Mouse (Mus musculus) hindbrain, embryonic 11.5 days (tissue): ENCODE data around the gene Pip4k2b. TPM values are rescaled to one million over a fixed set of nuclear protein-coding genes. Genes with fewer than 3 reads are reported as not detected.

ENCODE experiments used
- ATAC-seq: fragments of 200-750 bp; cut with Nextera tagmentation; 2 replicates; pipeline ENCODE4 v1.8.0; 2017; ENCODE audit warnings: mild to moderate bottlenecking, moderate TSS enrichment, moderate library complexity; ENCODE audit not compliant: low FRiP score
- DNase-seq: peaks from one replicate; pipeline ENCODE4 v3.0.0-alpha.2; 2015; ENCODE audit warnings: low spot score
- H3K27ac ChIP-seq: fragments of 300-500 bp; sonication (generic); 2 replicates; pipeline ENCODE4 v1.5.1; 2014; ENCODE audit warnings: mild to moderate bottlenecking, low read depth, low read length
- H3K27me3 ChIP-seq: fragments of 300-500 bp; sonication (generic); 2 replicates; pipeline ENCODE4 v1.6.1; 2014; ENCODE audit warnings: mild to moderate bottlenecking, low read length, moderate library complexity, mixed read lengths; ENCODE audit not compliant: control insufficient read depth, insufficient read depth
- H3K36me3 ChIP-seq: fragments of 300-500 bp; sonication (generic); 2 replicates; pipeline ENCODE4 v1.6.1; 2014; ENCODE audit warnings: mild to moderate bottlenecking, low read length, moderate library complexity, mixed read lengths; ENCODE audit not compliant: control insufficient read depth, insufficient read depth
- H3K4me1 ChIP-seq: fragments of 300-500 bp; sonication (generic); replicated peaks from 2 replicates; pipeline ENCODE4 v1.6.1; 2014; ENCODE audit warnings: low read length, mixed read lengths; ENCODE audit not compliant: control insufficient read depth, insufficient read depth
- H3K4me2 ChIP-seq: fragments of 300-500 bp; sonication (generic); replicated peaks from 2 replicates; pipeline ENCODE4 v1.6.1; 2014; ENCODE audit warnings: mild to moderate bottlenecking, low read depth, low read length
- H3K4me3 ChIP-seq: fragments of 300-500 bp; sonication (generic); 2 replicates; pipeline ENCODE4 v1.5.1; 2014; ENCODE audit warnings: low read depth, low read length
- H3K9ac ChIP-seq: fragments of 300-500 bp; sonication (generic); 2 replicates; pipeline ENCODE4 v1.6.1; 2014; ENCODE audit warnings: low read depth, low read length
- H3K9me3 ChIP-seq: fragments of 300-500 bp; sonication (generic); 2 replicates; pipeline ENCODE4 v1.6.1; 2016; ENCODE audit warnings: low read length; ENCODE audit not compliant: control insufficient read depth
- WGBS: fragments of 180-500 bp; shearing (Covaris S2); extraction: QIAGEN DNeasy Blood & Tissue Kit; methylation state at CpG from one replicate; pipeline ENCODE4 v1.1.7; 2014; 5-methylcytosine and 5-hydroxymethylcytosine counted together
- polyA plus RNA-seq: library from polyadenylated mRNA; unstranded; fragments of >200 nt; fragmentation: Nextera tagmentation; extraction: Ambion mirVana; gene quantifications from 2 replicates; pipeline ENCODE4 v1.2.1, GENCODE M21; 2014

The Pip4k2b gene
- polyA plus RNA-seq, 1 experiment from 2014 or later, result 3.4 TPM

DNA sequence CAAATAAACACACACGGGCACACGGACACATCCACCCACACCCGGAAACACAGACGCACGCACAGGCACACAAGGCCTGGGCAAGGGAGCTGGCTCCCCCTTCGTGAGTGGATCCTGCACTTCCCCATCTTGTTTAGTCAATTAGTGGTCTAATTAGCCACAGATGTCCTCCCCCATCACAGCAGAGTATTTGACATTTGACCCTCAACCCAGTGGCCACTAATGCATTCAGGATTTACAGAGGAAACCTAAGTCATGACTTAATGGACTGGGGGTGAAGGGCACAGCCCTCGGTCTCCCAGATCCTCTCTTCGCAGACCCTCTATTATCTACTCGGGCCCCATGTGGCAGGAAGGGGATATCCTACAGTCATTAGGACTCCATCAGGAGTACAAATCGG lies 10.8 kb downstream of the Pip4k2b start:
- Histone ChIP-seq H3K27me3 (no peaks in the 10 kb centered on the region), H3K9ac (no peak overlapping the region), H3K9me3 (no peaks in the 10 kb centered on the region), H3K4me2 (no peak overlapping the region), H3K27ac (no peak overlapping the region), H3K36me3 (no peaks in the 10 kb centered on the region), H3K4me1 (no peaks in the 10 kb centered on the region), H3K4me3 (no peak overlapping the region)
- no peak for ATAC-seq
- 55% methylated on average over 10 of the region's 10 CpGs for WGBS
- peak; percentile 16 for DNase-seq

- ATAC-seq, result no peak
- no peak overlapping the region for H3K27ac ChIP-seq
- no peak overlapping the region for H3K4me3 ChIP-seq
- 87% methylated on average over 7 of the region's 7 CpGs for WGBS
- no peaks in the 10 kb centered on the region for H3K27me3 ChIP-seq
- 0 out of 2 replicates have a peak, but pooled peaks cover 2% of the 10 kb centered on the region for H3K36me3 ChIP-seq
- no peak overlapping the region for H3K4me2 ChIP-seq
- no peak overlapping the region for H3K9ac ChIP-seq
- no peaks in the 10 kb centered on the region for H3K9me3 ChIP-seq
- no peak for DNase-seq
- H3K4me1 ChIP-seq, result no peaks in the 10 kb centered on the region
Measured at GRCm38 (mm10) chr11:97728730-97729129, 15.8 kb downstream of the Pip4k2b start.

DNA sequence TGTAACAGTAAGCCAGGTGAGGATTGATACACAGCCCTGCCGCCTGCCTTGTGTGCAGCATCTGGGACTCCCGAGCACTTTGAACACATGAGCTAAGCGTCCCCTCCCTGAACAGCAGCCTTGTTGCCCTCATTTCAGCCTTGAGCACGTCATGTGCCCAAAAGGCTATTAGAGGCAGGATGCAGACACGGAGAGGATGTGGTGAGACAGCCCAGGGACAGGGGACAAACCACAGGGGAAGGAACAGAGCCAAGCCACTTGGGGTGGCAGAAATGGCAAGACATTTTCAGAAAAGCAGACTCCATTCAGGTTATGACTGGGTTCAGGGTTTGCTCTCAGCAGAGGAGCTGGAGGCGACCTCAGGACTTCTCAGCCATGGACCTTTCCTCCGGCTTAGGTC lies 16.2 kb downstream of the Pip4k2b start:
- H3K27me3 ChIP-seq, result no peaks in the 10 kb centered on the region
- H3K9me3 ChIP-seq, result no peaks in the 10 kb centered on the region
- no peak overlapping the region for H3K9ac ChIP-seq
- ATAC-seq (no peak), DNase-seq (no peak)
- H3K4me3 ChIP-seq, result no peak overlapping the region
- H3K36me3 ChIP-seq, result 0 out of 2 replicates have a peak, but pooled peaks cover 2% of the 10 kb centered on the region
- H3K4me2 ChIP-seq, result no peak overlapping the region
- WGBS, result 86% methylated on average over 7 of the region's 7 CpGs
- no peaks in the 10 kb centered on the region for H3K4me1 ChIP-seq
- no peak overlapping the region for H3K27ac ChIP-seq

GRCm38 (mm10) chr11:97723709-97724108 lies 20.8 kb downstream of the Pip4k2b start:
- no peak overlapping the region for H3K4me3 ChIP-seq
- DNase-seq (no peak), ATAC-seq (no peak)
- no peak overlapping the region for H3K4me2 ChIP-seq
- H3K27me3 ChIP-seq, result no peaks in the 10 kb centered on the region
- H3K4me1 ChIP-seq, result no peaks in the 10 kb centered on the region
- 81% methylated on average over 7 of the region's 7 CpGs for WGBS
- no peaks in the 10 kb centered on the region for H3K9me3 ChIP-seq
- H3K27ac ChIP-seq, result no peak overlapping the region
- no peak overlapping the region for H3K9ac ChIP-seq
- peaks cover 20% of the 10 kb centered on the region for H3K36me3 ChIP-seq

DNA sequence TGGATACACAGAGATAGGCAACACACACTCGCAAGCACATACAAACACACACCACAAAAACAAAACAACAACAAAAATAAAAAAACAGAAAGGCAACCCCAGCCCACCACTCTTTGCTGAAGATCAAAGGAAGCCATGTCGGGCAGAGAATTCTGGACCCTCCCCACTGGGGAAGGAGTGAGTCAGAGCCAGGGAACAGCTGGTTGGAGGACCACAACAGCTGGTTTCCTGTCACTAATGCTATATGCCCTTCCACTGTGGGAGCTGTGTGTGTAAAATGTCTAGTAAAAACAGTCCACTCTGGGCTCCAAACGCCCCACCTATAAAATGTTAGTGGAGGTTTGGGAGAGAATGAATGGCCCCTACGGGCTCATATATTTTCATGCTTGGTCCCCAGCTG lies 23.2 kb downstream of the Pip4k2b start:
- ATAC-seq (no peak), DNase-seq (no peak)
- Histone ChIP-seq H3K9me3 (no peaks in the 10 kb centered on the region), H3K4me2 (no peak overlapping the region), H3K4me1 (no peaks in the 10 kb centered on the region), H3K9ac (no peak overlapping the region), H3K27ac (no peak overlapping the region), H3K4me3 (no peak overlapping the region), H3K36me3 (peaks cover 22% of the 10 kb centered on the region), H3K27me3 (no peaks in the 10 kb centered on the region)
- WGBS, result 94% methylated on average over 4 of the region's 4 CpGs

- Histone ChIP-seq H3K27me3 (no peaks in the 10 kb centered on the region), H3K9me3 (no peaks in the 10 kb centered on the region), H3K4me2 (no peak overlapping the region), H3K9ac (no peak overlapping the region), H3K27ac (no peak overlapping the region), H3K4me1 (no peaks in the 10 kb centered on the region), H3K4me3 (no peak overlapping the region), H3K36me3 (peaks cover 20% of the 10 kb centered on the region)
- 79% methylated on average over 4 of the region's 4 CpGs for WGBS
- no peak for ATAC-seq
- DNase-seq, result no peak
Measured at GRCm38 (mm10) chr11:97719041-97719440, 25.5 kb downstream of the Pip4k2b start.

- Histone ChIP-seq H3K4me2 (no peak overlapping the region), H3K27me3 (no peaks in the 10 kb centered on the region), H3K27ac (no peak overlapping the region), H3K9ac (no peak overlapping the region), H3K4me1 (no peaks in the 10 kb centered on the region), H3K36me3 (peaks cover 23% of the 10 kb centered on the region), H3K4me3 (no peak overlapping the region), H3K9me3 (no peaks in the 10 kb centered on the region)
- WGBS, result 79% methylated on average over 15 of the region's 15 CpGs
- no peak for ATAC-seq
- no peak for DNase-seq
Measured at GRCm38 (mm10) chr11:97718281-97718860, 26.1 kb downstream of the Pip4k2b start.

DNA sequence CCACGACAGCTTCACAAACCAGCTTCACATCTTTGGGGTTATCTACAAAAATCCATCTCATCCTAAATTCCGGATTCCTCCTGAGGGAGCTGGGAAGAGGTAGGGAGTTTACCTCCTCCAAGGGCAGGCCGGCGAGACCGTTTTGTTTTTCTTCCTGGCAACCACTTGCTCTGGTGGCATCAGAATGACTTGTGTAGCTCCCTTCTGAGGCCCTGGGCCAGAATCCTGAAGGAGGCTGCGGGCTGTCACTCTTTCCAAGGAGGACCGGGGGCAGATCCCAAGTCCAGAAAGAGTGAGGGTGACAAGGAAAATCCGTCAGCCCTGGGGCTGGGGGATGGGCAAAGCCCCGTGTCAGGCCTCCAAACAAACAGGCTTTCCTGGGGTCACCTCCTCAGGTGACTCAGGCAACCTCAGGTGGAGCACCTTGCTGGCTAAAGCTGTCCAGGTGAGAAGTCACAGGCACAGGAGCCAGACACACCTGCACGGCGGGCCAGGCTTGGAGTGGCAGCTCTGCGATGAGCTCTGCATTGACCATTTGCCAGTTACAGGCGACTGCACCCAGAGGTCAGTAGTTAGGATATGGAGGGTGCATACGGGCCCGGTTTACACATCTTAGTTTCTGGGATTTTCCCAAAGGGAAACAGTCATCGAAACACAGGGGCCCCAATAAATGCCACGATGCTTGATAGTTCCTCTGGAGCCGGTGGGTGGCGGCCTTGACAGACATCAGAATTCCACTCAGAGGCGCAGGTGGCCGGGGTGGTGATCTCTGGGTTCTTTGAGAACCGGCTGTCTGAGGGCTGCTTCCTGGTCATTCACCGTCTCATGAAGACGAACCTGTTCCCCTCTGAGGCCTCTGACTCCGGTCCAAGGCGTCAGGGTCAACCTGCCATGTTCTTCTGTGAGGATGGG lies 26.9 kb downstream of the Pip4k2b start:
- no peaks in the 10 kb centered on the region for H3K4me1 ChIP-seq
- 90% methylated on average over 26 of the region's 26 CpGs for WGBS
- no peaks in the 10 kb centered on the region for H3K9me3 ChIP-seq
- H3K9ac ChIP-seq, result no peak overlapping the region
- H3K27ac ChIP-seq, result no peak overlapping the region
- DNase-seq (no peak), ATAC-seq (no peak)
- H3K4me3 ChIP-seq, result no peak overlapping the region
- no peaks in the 10 kb centered on the region for H3K27me3 ChIP-seq
- peaks cover 21% of the 10 kb centered on the region for H3K36me3 ChIP-seq
- H3K4me2 ChIP-seq, result no peak overlapping the region

DNA sequence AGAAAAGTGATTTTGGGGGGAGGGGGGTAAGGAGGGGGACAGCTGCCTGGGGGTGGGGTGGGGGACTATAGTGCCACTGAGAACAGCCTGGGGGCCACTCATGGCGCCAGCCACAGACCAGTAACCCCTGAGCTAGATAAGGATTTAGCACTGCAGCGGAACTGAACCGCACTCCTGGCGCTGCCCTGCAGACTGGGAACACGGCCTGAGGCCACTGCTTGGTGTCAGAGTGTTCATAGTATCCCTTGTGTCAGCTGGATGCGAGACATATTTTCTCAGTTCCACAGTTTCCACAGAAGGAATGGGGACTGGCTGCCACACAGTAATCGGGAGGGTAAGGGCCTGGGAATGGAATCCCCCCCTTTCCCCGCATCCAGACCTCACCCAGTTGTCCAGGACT lies 28.5 kb downstream of the Pip4k2b start:
- H3K4me1 ChIP-seq, result no peaks in the 10 kb centered on the region
- H3K27ac ChIP-seq, result no peak overlapping the region
- 89% methylated on average over 8 of the region's 8 CpGs for WGBS
- H3K27me3 ChIP-seq, result no peaks in the 10 kb centered on the region
- no peak overlapping the region for H3K9ac ChIP-seq
- ATAC-seq (no peak), DNase-seq (no peak)
- no peak overlapping the region for H3K4me2 ChIP-seq
- no peaks in the 10 kb centered on the region for H3K9me3 ChIP-seq
- H3K36me3 ChIP-seq, result peaks cover 10% of the 10 kb centered on the region
- H3K4me3 ChIP-seq, result no peak overlapping the region
